Mouse (Mus musculus): ENCODE measurements at regions not wholly inside any gene's neighbourhood (a gene's known extent, or its start where the extent isn't known, plus 50 kb on each side); places are given as distances from the start of the nearest gene placed in this dataset.

- TF ChIP-seq CTCF (IDR thresholded peaks at IDR 0.05; ENCODE audit: low read depth, low read length): no peak
- no peak for TF ChIP-seq POLR2A (IDR thresholded peaks at IDR 0.05; ENCODE audit: extremely low read depth, insufficient read depth, low read length)
These were observed 66.6 kb upstream of the Plekha5 start for GRCm38 (mm10) chr6:140357300-140357699.
